Mouse (Mus musculus): ENCODE data around the gene Uggt2.
A peak's percentile ranks its signal among the peaks of the same experiment; 100 is the strongest.

The Uggt2 gene

DNA sequence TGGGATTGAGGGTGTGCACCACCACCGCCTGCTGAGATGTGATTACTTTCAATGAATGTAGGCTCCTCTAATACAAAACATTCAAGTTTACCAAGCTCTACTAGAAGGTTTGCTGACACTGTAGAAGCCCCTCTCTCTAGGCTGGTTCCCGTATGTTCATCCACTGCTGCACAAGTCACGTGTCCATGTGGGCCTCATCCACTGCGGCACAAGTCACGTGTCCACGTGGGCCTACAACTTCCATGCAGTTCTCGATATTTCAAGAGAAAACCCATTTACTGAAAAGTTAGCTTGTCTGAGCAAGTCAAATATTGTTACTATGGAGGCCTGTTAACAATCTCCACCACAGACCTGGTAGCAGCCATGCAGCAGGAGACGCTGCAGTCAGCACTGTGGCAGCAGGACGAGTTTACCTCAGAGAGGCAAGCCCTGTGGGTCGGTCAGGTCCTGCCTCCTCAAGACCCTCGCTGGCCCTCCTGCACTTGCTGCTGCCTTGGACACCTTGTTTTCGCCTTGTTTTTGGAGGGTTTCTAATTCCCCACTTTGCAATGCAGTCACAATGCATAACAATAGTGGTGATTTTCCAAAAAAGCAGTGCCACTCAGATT, 62.0 kb downstream of the Uggt2 start:
- no peak for DNase-seq (ENCODE audit: low read depth in 1 of 2, low spot score in 2 of 2)

GRCm38 (mm10) chr14:119027675-119028253, 71.5 kb downstream of the Uggt2 start:
- no peak for DNase-seq (ENCODE audit: low read depth in 1 of 2, low spot score in 2 of 2)

DNA sequence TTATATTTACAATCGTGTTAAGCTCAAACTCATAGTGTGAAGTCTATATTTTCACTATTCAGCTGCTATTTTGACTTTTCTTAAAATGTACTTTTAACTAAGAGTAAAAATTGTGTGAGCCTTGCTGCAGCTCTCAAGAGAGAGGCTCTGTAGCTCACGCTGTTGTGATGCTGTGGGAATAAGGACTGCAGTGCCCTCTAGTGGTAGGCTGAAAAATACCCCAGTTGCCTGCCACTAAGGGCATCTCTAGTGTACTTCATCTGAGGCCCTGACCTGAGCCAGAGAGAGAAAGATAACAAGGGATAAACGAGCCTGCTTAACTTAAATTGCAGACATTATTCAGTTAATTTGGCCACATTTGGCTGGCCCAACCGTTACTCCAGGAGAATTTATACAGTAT, 72.1 kb downstream of the Uggt2 start:
- peak in 1 of 2 experiments; percentile 15 for DNase-seq (ENCODE audit: low read depth in 1 of 2, low spot score in 2 of 2)

- DNase-seq (ENCODE audit: low read depth in 1 of 2, low spot score in 2 of 2) = no peak
Measured at GRCm38 (mm10) chr14:119025889-119026288, 73.3 kb downstream of the Uggt2 start.

DNA sequence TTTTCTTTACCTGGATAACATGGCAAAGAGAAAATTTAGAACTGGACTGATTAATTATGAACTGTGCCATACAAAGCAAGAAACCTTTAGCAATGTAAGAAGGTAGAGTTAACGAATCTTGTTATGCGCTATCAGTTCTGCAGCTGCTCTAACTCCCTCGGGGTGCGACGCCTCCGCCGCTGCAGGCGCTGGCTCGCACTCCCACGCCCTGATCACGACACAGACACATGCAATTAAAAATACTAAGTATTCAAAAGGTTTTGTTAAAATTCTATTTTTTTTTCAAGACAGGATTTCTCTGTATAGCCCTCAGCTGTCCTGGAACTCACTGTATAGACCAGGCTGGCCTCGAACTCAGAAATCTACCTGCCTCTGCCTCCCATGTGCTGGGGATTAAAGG, 85.7 kb downstream of the Uggt2 start:
- no peak for DNase-seq (ENCODE audit: low read depth in 1 of 2, low spot score in 2 of 2)

DNA sequence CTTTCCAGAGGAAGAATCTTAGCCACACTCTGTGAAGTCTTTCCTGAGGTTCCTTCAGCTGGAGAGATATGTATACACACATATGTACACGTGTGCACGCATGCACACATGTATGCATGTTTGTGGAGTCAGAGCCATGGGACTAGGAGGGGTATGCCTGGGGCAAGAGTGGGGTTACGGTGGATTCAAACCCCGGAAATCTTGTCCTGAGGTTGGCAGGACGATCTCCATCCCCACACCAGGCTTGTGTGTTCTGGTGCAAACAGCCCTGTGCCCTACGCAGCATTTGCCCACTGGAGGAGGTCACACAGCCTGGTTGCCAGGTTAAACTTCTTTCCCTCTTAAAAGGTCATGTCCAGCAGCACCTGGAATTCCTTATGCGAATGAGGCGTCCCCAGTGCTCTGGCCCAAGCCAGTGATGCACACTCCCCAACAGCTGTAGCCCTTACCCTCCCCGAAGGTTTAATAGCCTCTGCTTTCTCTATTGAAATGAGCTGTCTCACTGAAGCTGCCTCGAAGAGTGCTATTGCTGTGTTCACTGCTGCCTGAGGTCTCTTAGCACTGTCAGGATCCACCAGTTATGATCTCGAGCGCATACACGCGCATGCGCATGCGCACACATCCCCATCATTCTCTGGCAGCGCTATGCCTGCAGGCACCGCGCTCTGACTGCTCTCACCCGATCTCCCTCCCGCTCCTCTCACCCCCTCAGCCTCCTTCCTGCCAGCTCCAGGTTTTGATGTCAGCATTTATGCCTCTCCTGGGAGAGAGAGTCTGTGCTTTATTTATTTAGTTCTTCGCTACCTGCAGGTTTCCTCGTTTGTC, 86.4 kb downstream of the Uggt2 start:
- no peak for DNase-seq (ENCODE audit: low read depth in 1 of 2, low spot score in 2 of 2)

GRCm38 (mm10) chr14:119009531-119009930, 89.7 kb downstream of the Uggt2 start:
- DNase-seq (ENCODE audit: low read depth in 1 of 2, low spot score in 2 of 2) = no peak

DNA sequence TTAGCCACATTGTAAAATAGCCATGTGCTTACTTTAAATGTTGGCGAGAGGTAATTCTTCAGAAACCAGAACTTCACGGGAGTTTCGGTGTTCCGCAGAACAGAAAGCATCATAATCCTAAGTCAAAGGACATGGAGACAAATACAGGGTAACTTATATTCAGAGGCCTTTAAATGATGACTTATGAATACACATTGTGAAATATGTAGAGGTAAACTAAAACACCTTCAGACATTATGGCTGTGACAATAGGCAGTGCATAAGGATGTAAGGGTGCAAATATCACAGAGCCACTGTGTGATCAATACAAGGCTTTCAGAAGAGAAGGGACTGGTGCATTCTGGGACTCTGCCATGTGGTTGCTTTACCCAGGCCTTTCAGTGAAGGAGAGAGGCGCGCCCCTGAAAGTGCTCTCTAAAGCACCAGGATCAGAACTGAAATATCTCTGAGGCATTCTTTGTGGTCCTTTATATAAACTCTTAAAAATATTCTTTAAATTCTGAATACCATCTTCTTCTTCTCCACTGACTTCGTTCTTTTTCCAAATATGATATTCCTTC, 91.1 kb downstream of the Uggt2 start:
- no peak for DNase-seq (ENCODE audit: low read depth in 1 of 2, low spot score in 2 of 2)

- peak; percentile 89 to 90 for DNase-seq (ENCODE audit: low read depth in 1 of 2, low spot score in 2 of 2)
Measured at GRCm38 (mm10) chr14:119007103-119007951, 91.9 kb downstream of the Uggt2 start.

DNA sequence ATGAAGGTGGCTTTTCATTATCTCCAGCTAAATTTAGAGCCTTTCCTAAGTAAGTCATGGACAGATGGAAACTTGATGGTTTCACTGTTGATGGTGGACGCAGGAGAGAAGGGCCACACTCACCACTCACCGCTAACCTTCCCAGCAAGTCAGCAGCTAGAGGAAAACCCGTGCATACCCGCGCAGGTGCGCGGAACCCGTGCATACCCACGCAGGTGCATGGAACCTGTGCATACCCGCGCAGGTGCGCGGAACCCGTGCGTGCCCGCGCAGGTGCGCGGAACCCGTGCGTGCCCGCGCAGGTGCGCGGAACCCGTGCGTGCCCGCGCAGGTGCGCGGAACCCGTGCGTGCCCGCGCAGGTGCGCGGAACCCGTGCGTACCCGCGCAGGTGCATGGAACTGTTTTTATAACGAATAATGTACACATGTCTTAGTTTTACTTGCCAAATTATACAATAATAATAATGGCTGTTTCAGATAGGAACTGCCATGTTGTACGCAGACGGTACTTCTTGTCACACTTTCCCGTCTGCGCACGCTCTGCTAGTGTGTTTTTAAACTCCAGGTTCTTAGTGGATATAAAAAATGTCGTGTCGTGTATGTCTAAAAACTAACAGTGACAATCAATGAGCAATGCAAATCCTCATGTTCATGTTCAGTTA, 92.7 kb downstream of the Uggt2 start:
- DNase-seq (ENCODE audit: low read depth in 1 of 2, low spot score in 2 of 2) = no peak

DNA sequence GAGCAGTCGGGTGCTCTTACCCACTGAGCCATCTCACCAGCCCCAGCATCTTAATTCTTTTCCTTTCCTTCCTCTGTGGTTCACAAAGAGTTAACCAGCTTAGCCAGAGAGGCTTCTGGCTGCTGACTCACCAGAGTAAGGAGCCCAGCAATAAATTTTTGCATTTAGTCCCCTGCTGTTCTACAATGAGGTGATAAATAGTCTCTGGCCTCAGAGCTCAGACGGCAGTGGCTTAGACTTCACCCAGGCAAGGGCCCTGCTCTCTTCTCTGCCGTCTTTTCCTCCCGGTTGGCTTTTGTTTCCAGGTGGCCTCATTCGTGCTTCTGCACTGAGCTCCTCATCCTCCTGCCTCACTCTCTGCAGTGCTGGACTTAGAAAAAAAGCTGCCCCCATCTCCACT, 93.4 kb downstream of the Uggt2 start:
- DNase-seq (ENCODE audit: low read depth in 1 of 2, low spot score in 2 of 2) = no peak

DNA sequence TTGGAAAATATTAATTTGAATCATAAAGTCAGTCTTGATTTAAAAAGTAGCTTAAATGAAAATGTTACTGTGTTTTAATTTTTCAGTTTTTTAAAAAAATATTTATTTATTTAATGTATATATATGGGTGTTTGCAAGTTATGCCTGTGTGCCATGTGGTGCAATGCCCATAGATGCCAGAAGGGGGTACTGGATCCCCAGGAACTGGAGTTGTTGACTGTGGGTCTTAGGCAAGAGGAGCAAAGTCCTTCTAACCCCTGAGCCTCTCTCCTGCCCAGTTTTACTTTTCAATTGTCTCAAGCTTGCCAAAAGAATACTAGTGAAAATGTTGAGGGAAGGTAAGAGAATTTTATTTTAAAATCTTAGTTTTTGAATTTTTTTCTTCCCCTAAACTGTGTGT, 95.9 kb downstream of the Uggt2 start:
- no peak for DNase-seq (ENCODE audit: low read depth in 1 of 2, low spot score in 2 of 2)

DNA sequence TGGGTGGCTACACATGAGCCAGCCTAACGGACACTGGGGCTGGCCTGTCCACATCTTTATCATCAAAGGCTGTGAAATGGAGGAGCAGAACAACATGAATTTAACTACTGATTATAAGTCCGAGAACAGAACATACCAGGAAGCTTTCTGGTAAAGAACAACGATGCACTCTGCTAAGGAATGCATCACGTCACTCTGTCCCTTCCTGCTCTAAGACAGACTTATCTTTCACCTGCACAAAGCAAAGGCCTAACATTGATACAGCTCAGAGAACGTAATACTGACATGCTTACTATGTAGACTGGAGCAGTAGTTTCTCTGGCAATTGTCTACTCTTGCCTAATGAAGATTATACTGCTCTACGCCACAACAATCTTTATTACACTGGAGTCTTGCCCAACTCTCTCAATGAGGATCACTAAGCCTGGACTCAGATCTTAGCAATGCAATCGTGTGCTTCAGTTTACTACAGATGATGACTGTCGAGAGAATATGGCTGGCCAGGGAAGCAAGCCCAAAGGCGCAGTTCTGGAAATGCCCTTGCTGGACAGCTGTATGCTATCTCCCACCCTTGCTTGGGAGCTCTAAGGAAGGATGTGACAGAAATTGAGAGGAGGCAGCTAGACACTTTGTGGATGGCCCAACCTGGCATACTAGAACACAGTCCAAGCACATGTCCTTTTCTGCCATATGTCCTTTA, 103.9 kb downstream of the Uggt2 start:
- DNase-seq (ENCODE audit: low read depth in 1 of 2, low spot score in 2 of 2) = no peak

GRCm38 (mm10) chr14:118987523-118988496, 111.4 kb downstream of the Uggt2 start:
- DNase-seq (ENCODE audit: low read depth in 1 of 2, low spot score in 2 of 2) = no peak

DNA sequence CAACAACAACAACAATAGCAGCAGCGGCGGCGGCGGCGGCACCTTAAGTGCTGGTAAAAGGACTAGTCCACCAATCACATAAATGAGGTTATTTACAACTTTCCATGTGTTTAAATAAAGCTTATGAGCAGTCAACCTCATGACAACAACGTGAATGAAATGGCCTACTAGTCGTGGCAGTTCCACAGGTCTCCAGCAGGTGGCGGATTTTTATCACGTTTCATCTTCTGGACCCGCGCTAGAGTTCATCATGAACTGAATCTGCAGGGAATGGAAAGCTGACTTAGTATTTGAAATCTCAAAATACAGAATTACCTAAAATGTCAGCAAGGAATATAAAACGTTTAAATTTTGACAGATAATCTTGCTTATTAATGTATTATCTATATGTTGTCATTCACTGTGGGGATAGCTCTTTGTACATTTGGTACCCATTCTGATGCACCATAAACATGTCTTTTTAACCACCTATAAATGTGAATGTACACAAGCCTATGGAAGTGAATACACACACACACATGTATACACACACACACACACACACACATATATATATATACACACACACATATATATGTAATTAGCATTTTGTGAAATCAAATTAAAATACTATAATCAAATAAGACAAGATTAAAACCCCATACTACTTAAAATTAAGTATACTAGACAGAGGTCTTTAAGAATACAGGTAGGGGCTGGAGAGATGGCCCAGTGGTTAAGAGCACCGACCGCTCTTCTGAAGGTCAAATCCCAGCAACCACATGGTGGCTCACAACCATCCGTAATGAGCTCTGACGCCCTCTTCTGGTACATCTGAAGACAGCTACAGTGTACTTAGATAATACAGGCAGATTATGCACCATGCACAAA, 112.3 kb downstream of the Uggt2 start:
- peak in 1 of 2 experiments; percentile 19 for DNase-seq (ENCODE audit: low read depth in 1 of 2, low spot score in 2 of 2)

GRCm38 (mm10) chr14:118984161-118984560, 115.1 kb downstream of the Uggt2 start:
- no peak for DNase-seq (ENCODE audit: low read depth in 1 of 2, low spot score in 2 of 2)

- DNase-seq (ENCODE audit: low read depth in 1 of 2, low spot score in 2 of 2) = no peak
Measured at GRCm38 (mm10) chr14:118983396-118983795, 115.8 kb downstream of the Uggt2 start.

Measured in monocyte, adult 2 months (primary cell).